Mouse (Mus musculus) hindbrain, embryonic 16.5 days (tissue): Measurements from ENCODE around the gene Cabin1. TPM values are rescaled to one million over a fixed set of nuclear protein-coding genes. Genes with fewer than 3 reads are reported as not detected.

Experiments used
- ATAC-seq: fragments of 200-750 bp; cut with Nextera tagmentation; 2 replicates; pipeline ENCODE4 v1.8.0; 2017; ENCODE audit warnings: moderate TSS enrichment, moderate library complexity
- H3K27ac ChIP-seq: fragments of 300-500 bp; sonication (generic); 2 replicates; pipeline ENCODE4 v1.5.1; 2014; ENCODE audit warnings: low read depth, mild to moderate bottlenecking, control low read depth, low read length, moderate library complexity
- H3K27me3 ChIP-seq: fragments of 300-500 bp; sonication (generic); replicated peaks from 2 replicates; pipeline ENCODE4 v1.6.1; 2014; ENCODE audit warnings: low read length; ENCODE audit not compliant: control insufficient read depth, insufficient read depth
- H3K36me3 ChIP-seq: fragments of 300-500 bp; sonication (generic); 2 replicates; pipeline ENCODE4 v1.6.1; 2014; ENCODE audit warnings: mild to moderate bottlenecking, low read length, moderate library complexity, mixed read lengths; ENCODE audit not compliant: control insufficient read depth, insufficient read depth
- H3K4me1 ChIP-seq: fragments of 300-500 bp; sonication (generic); 2 replicates; pipeline ENCODE4 v1.6.1; 2014; ENCODE audit warnings: low read depth, low read length; ENCODE audit not compliant: control insufficient read depth, insufficient read depth
- H3K4me2 ChIP-seq: fragments of 300-500 bp; sonication (generic); 2 replicates; pipeline ENCODE4 v1.6.1; 2014; ENCODE audit warnings: mild to moderate bottlenecking, low read length, control low read depth, moderate library complexity
- H3K4me3 ChIP-seq: fragments of 300-500 bp; sonication (generic); 2 replicates; pipeline ENCODE4 v1.5.1; 2014; ENCODE audit warnings: mild to moderate bottlenecking, low read length, control low read depth, moderate library complexity
- H3K9ac ChIP-seq: fragments of 300-500 bp; sonication (generic); 2 replicates; pipeline ENCODE4 v1.6.1; 2014; ENCODE audit warnings: low read depth, mild to moderate bottlenecking, control low read depth, low read length, moderate library complexity
- H3K9me3 ChIP-seq: fragments of 300-500 bp; sonication (generic); 2 replicates; pipeline ENCODE4 v1.6.1; 2014; ENCODE audit warnings: mild to moderate bottlenecking, low read length, moderate library complexity; ENCODE audit not compliant: control insufficient read depth
- WGBS: fragments of 180-500 bp; shearing (Covaris S2); extraction: QIAGEN DNeasy Blood & Tissue Kit; methylation state at CpG from one replicate; pipeline ENCODE4 v1.1.7; 2014; 5-methylcytosine and 5-hydroxymethylcytosine counted together
- polyA plus RNA-seq: library from polyadenylated mRNA; unstranded; fragments of >200 nt; fragmentation: Nextera tagmentation; extraction: Ambion mirVana; gene quantifications from 2 replicates; pipeline ENCODE4 v1.2.1, GENCODE M21; 2015

The Cabin1 gene
- polyA plus RNA-seq, 1 experiment from 2014 or later: 30.9 TPM

DNA sequence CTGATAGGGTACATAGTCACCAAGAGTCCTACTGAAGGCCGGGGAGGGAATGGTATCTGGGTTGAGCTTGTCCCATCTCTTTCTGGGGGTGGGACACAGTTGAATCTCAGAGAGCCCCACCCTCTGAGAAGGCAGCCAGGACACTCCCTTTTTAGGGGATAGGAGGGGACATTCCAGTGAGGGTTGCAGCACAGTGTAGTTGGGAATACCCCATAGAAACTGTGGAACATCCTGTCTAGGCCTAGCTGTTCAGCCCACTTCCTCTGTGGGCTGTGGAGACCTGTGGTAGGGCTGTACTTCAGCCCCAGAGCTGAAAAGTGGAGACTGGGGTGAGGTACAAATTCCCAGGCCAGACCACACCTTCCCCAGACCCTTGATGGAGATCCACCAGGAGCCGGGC lies 121.2 kb downstream of the Cabin1 start:
- no peaks in the 10 kb centered on the region for H3K9me3 ChIP-seq
- no peaks in the 10 kb centered on the region for H3K27me3 ChIP-seq
- WGBS: 85% methylated on average over 2 of the region's 2 CpGs
- peak overlapping the region; percentile 45; the same call in 1 of the 2 replicates for H3K9ac ChIP-seq
- H3K4me2 ChIP-seq: 0 out of 2 replicates have a peak overlapping the region, but pooled peaks have one; percentile 36
- H3K36me3 ChIP-seq: peaks cover 6% of the 10 kb centered on the region; the same call in 1 of the 2 replicates
- ATAC-seq: no peak
- H3K27ac ChIP-seq: no peak overlapping the region
- peaks cover 17% of the 10 kb centered on the region for H3K4me1 ChIP-seq
- H3K4me3 ChIP-seq: no peak overlapping the region

DNA sequence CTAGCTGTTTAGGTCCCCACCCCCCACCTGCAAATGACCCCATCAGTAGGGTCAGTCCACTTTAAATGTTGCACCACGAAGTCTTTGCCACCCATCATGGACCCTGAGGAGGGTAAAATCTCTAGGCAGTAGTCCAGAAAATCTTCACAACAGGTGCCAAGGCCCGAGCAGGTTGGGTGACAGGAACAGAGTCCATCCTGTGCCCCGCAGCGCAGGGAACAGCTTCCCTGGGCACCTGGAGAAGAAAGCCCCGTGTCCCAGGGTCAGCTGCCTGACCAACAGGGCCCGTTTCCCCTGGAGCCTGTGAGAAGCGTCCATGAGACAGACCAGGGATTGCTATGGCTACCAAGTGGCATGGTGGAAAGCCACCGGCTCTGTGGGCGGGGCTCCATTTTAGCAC lies 121.7 kb downstream of the Cabin1 start:
- Histone ChIP-seq H3K9ac (peak overlapping the region; percentile 11; the same call in 1 of the 2 replicates), H3K27ac (no peak overlapping the region), H3K27me3 (no peaks in the 10 kb centered on the region), H3K9me3 (no peaks in the 10 kb centered on the region), H3K36me3 (peaks cover 6% of the 10 kb centered on the region; the same call in 1 of the 2 replicates), H3K4me3 (no peak overlapping the region), H3K4me2 (no peak overlapping the region), H3K4me1 (peaks cover 12% of the 10 kb centered on the region)
- no peak for ATAC-seq
- WGBS: 77% methylated on average over 9 of the region's 9 CpGs

DNA sequence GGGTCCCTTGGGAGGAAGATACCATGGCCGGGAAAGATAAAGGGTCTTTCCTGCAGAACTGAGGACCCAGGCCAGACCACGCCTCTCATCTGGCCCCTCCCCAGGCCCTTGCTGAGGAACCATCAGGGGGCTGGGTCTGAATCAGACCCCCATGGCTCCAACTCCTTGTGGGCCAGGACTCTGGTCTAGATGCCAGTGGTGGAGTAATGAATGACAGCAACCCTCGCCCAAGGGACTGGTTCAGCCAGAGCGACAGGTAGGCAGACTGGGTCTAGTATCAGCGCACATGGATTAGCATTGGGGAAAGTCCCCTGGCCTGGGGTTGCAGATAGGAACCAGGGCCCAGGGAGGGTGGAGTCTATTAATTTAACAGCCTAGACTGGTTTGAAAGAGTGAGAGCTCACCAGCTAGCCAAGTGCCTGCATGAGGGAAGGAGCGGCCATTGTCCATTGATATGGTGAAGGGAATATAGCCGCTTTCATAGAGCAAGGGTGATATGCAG lies 122.4 kb downstream of the Cabin1 start:
- no peak overlapping the region for H3K9ac ChIP-seq
- H3K27me3 ChIP-seq: no peaks in the 10 kb centered on the region
- H3K4me2 ChIP-seq: no peak overlapping the region
- no peak for ATAC-seq
- WGBS: 91% methylated on average over 7 of the region's 7 CpGs
- no peaks in the 10 kb centered on the region for H3K9me3 ChIP-seq
- H3K4me1 ChIP-seq: peaks cover 12% of the 10 kb centered on the region
- H3K4me3 ChIP-seq: no peak overlapping the region
- H3K27ac ChIP-seq: no peak overlapping the region
- H3K36me3 ChIP-seq: peaks cover 6% of the 10 kb centered on the region; the same call in 1 of the 2 replicates

DNA sequence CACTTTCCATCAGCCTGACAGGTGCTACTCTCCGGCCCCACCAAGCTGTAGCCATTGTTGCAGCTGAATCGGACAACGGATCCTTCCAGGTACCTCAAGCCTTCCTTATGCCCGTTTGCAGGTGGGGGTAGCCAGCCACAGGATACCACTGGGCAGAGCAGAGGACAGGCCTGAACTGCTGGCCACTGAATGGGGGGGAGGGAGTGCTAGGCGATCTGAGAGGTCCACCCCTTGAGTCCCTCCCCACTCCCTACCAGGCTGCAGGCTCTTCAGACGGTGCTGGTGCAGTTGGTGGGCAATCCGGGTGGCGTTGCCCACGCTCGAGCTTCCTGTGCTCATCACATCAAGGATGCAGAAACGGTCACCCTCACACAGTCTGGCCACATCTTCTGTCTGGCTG lies 126.4 kb downstream of the Cabin1 start:
- Histone ChIP-seq H3K9ac (no peak overlapping the region), H3K4me1 (no peaks in the 10 kb centered on the region), H3K27ac (no peak overlapping the region), H3K36me3 (no peaks in the 10 kb centered on the region), H3K4me3 (no peak overlapping the region), H3K4me2 (no peak overlapping the region), H3K27me3 (no peaks in the 10 kb centered on the region), H3K9me3 (no peaks in the 10 kb centered on the region)
- WGBS: 88% methylated on average over 11 of the region's 11 CpGs
- ATAC-seq: no peak

DNA sequence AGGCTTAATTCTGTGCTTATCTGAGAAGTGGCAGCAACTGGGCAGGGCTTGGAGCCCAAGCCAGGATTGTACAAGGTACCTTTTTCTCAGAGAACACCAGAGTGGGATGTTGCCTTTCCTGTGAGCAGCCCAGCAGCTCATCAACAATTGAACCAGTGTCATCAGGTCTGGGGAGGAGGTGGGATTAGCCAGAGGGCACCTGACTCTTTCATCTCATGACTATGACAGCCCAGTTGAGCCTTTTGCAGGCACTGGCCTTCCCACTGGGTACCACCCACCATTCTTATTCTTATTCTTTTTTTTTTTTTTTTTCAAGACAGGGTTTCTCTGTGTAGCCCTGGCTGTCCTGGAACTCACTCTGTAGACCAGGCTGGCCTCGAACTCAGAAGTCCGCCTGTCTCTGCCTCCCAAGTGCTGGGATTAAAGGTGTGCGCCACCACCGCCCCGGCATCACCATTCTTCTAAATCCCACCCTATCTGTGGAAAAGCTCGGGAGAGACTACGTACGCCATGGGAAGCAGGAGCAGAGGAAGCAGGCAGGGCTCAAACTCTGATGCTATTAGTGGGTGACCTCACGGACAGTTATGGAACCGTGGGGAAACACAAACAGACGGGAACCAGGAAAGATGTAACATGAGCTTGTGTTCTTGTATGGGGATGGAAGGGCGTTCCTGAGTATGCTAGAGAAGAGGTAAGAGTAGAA lies 127.9 kb downstream of the Cabin1 start:
- Histone ChIP-seq H3K4me3 (no peak overlapping the region), H3K36me3 (no peaks in the 10 kb centered on the region), H3K27me3 (no peaks in the 10 kb centered on the region), H3K4me2 (no peak overlapping the region), H3K9ac (no peak overlapping the region), H3K27ac (no peak overlapping the region), H3K4me1 (no peaks in the 10 kb centered on the region), H3K9me3 (no peaks in the 10 kb centered on the region)
- no peak for ATAC-seq
- 93% methylated on average over 12 of the region's 12 CpGs for WGBS

DNA sequence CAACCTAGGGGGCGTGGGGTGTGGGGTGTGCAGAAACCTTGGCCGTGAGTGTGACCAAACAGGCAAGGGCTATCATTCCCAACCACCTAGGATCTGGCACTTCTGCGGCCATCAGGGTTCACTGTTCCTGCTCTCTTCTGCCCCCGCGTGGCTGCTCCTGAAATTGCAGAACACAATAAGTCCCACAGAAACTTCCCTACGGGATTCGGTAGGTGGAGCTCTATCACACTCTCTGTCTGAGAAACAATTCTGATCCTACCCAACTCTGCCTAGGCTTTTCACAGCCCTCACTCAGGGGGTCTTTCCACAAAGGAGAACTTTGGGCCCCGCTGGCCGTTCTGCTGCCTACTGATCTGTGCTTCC lies 128.5 kb downstream of the Cabin1 start:
- no peaks in the 10 kb centered on the region for H3K9me3 ChIP-seq
- H3K9ac ChIP-seq: no peak overlapping the region
- H3K27ac ChIP-seq: no peak overlapping the region
- no peak overlapping the region for H3K4me3 ChIP-seq
- H3K36me3 ChIP-seq: no peaks in the 10 kb centered on the region
- WGBS: 4% methylated on average over 9 of the region's 9 CpGs
- ATAC-seq: no peak
- no peak overlapping the region for H3K4me2 ChIP-seq
- no peaks in the 10 kb centered on the region for H3K4me1 ChIP-seq
- no peaks in the 10 kb centered on the region for H3K27me3 ChIP-seq

DNA sequence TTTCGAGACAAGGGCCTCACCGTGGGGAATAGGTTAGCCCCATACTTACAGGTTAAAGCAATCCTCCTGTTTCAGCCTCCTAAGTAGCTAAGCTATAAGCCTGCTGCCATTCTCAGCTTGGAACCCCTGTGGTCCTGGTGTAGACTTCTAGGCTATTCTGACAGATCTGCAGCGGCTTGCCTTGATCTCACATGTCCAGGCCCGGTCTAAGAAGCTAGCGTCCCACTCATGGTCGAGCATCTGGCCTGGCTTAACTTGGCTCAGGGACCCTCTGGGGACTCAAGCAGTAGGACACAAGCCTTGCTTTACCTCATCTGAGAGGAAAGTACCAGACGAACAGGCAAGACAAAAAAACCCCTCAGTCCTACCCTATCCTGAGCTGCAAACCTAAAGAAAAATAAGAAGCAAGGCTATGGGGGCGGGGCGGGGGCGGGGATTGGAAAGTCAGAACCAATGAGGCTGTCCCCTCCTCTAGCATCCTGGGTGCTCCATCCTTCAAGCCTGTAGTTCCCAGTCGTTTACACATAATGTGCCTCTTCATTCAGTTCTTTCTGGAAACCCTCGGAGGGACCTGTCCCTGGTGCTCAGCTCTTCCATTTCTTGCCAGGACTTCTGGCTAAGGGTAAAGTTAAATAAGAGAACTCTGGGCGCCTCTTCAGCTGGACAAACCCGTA lies 129.0 kb downstream of the Cabin1 start:
- Histone ChIP-seq H3K4me1 (no peaks in the 10 kb centered on the region), H3K9ac (no peak overlapping the region), H3K4me3 (no peak overlapping the region), H3K4me2 (no peak overlapping the region), H3K9me3 (no peaks in the 10 kb centered on the region), H3K27me3 (no peaks in the 10 kb centered on the region), H3K36me3 (no peaks in the 10 kb centered on the region), H3K27ac (no peak overlapping the region)
- ATAC-seq: no peak
- 71% methylated on average over 14 of the region's 14 CpGs for WGBS

DNA sequence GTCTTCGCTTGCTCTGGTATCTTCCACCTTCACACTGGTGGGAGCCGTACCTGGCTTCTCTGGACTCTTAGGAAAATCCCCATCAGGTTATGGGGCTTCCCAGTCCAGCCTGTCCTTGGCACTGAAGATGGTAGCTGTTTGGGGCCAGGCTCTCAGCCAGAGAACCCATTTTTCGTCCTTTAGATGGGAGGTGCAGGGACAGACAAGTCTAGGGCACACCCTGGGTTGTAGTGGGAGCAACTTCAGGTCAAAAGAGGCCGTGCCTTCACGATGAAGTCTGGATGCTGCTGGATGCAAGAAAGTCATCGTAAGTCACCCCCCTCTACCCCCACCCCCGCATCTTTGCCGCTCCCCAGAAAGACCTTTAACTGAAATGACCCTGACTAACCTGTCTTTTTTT lies 129.5 kb downstream of the Cabin1 start:
- H3K4me3 ChIP-seq: no peak overlapping the region
- H3K9me3 ChIP-seq: no peaks in the 10 kb centered on the region
- no peak overlapping the region for H3K9ac ChIP-seq
- no peaks in the 10 kb centered on the region for H3K36me3 ChIP-seq
- ATAC-seq: no peak
- H3K4me2 ChIP-seq: no peak overlapping the region
- no peak overlapping the region for H3K27ac ChIP-seq
- no peaks in the 10 kb centered on the region for H3K27me3 ChIP-seq
- H3K4me1 ChIP-seq: no peaks in the 10 kb centered on the region
- 96% methylated on average over 8 of the region's 8 CpGs for WGBS

DNA sequence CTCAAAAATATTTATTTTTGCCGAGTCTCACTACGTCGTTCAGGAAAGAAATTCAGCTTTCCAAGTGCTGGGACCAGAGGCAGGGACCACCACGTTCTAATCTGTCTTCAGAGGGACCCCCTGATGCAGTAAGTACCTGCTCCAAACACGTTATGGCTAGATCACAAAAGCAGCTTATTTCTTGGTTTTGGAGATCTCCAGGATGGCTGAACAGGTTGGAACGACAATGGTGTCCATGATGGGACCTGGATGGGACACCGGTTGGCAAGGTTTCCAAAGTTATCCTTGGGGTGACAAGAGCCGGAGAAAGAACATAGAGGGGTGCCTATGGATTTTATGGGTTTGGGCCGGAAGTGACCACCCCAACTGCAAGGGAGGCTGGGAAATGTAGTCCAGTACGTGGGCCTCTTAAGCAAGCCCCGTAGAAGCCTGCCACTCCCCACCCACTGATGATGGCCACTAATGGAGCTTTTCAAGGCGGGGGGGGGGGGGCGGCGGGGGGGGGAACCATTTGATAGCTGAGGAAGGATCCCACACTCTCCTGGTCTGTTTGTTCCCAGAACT lies 130.5 kb downstream of the Cabin1 start:
- no peak for ATAC-seq
- H3K9me3 ChIP-seq: no peaks in the 10 kb centered on the region
- no peak overlapping the region for H3K9ac ChIP-seq
- WGBS: 84% methylated on average over 11 of the region's 14 CpGs
- no peak overlapping the region for H3K27ac ChIP-seq
- H3K27me3 ChIP-seq: no peaks in the 10 kb centered on the region
- no peaks in the 10 kb centered on the region for H3K4me1 ChIP-seq
- no peak overlapping the region for H3K4me3 ChIP-seq
- H3K36me3 ChIP-seq: no peaks in the 10 kb centered on the region
- no peak overlapping the region for H3K4me2 ChIP-seq
